Mouse (Mus musculus): ENCODE data around the gene Pea15a.

The Pea15a gene

GRCm38 (mm10) chr1:172172381-172172780 is 34.2 kb downstream of the Pea15a start:
- DNase-seq, result no peak

- DNase-seq, result no peak
Observed at GRCm38 (mm10) chr1:172169809-172170208, 36.8 kb downstream of the Pea15a start.

GRCm38 (mm10) chr1:172167911-172168310 is 38.7 kb downstream of the Pea15a start:
- no peak for DNase-seq

GRCm38 (mm10) chr1:172162959-172163358 is 43.6 kb downstream of the Pea15a start:
- DNase-seq, result no peak

- peak in 1 of 2 experiments; percentile 10 for DNase-seq
Observed at GRCm38 (mm10) chr1:172162009-172162408, 44.6 kb downstream of the Pea15a start.

GRCm38 (mm10) chr1:172160508-172160907 is 46.1 kb downstream of the Pea15a start:
- no peak for DNase-seq

- DNase-seq, result no peak
Observed at GRCm38 (mm10) chr1:172159970-172160369, 46.6 kb downstream of the Pea15a start.

- no peak for DNase-seq
Observed at GRCm38 (mm10) chr1:172155518-172155917, 51.1 kb downstream of the Pea15a start.

GRCm38 (mm10) chr1:172154536-172154935 is 52.1 kb downstream of the Pea15a start:
- DNase-seq, result no peak

GRCm38 (mm10) chr1:172148955-172149815 is 57.4 kb downstream of the Pea15a start:
- no peak for DNase-seq

GRCm38 (mm10) chr1:172148279-172148954 is 58.2 kb downstream of the Pea15a start:
- DNase-seq, result no peak

GRCm38 (mm10) chr1:172147835-172148278 is 58.7 kb downstream of the Pea15a start, which contains the start of gene Dcaf8:
Gene Dcaf8, plus strand, starts transcription at chr1:172148084.
- DNase-seq, result peak; percentile 96 to 97

Measured in spleen, adult 18-20 months (tissue).